Mouse (Mus musculus): ENCODE results near the gene Hoxc9. TPM values are rescaled to one million over a fixed set of nuclear protein-coding genes. Genes with fewer than 3 reads are reported as not detected.
A peak's percentile ranks its signal among the peaks of the same experiment; 100 is the strongest.

The Hoxc9 gene
- polyA plus RNA-seq, 1 experiment, result not detected

GRCm38 (mm10) chr15:102972753-102973152, 3.5 kb upstream of the Hoxc9 start:
- no peak overlapping the region for H3K4me3 ChIP-seq (replicated peaks; ENCODE audit: extremely low read depth, low read depth, low read length)

GRCm38 (mm10) chr15:102975034-102975433, 1.2 kb upstream of the Hoxc9 start:
- DNase-seq, result no peak
- no peak overlapping the region for H3K4me3 ChIP-seq (replicated peaks; ENCODE audit: extremely low read depth, low read depth, low read length)
- WGBS, result 12% methylated on average over 7 of the region's 7 CpGs
- peaks cover 7% of the 10 kb centered on the region; the same call in 1 of the 2 replicates for H3K4me1 ChIP-seq (ENCODE audit: control insufficient read depth, insufficient read depth, low read length)
- TF ChIP-seq CTCF (IDR thresholded peaks at IDR 0.05; ENCODE audit: insufficient read depth, low read length), result no peak
- no peak for TF ChIP-seq POLR2A (IDR thresholded peaks at IDR 0.05; ENCODE audit: borderline replicate concordance, extremely low read depth, low read depth, low read length)

More at GRCm38 (mm10) chr15:102972753-102973152, 3.5 kb upstream of the Hoxc9 start:
- peaks cover 7% of the 10 kb centered on the region; the same call in 1 of the 2 replicates for H3K4me1 ChIP-seq (ENCODE audit: control insufficient read depth, insufficient read depth, low read length)
- DNase-seq, result no peak
- WGBS, result 3% methylated on average over 6 of the region's 6 CpGs
- TF ChIP-seq POLR2A (IDR thresholded peaks at IDR 0.05; ENCODE audit: borderline replicate concordance, extremely low read depth, low read depth, low read length) (no peak), CTCF (IDR thresholded peaks at IDR 0.05; ENCODE audit: insufficient read depth, low read length) (no peak)

- H3K4me3 ChIP-seq (replicated peaks; ENCODE audit: extremely low read depth, low read depth, low read length), result no peak overlapping the region
These were observed 539 bp upstream of the Hoxc9 start for GRCm38 (mm10) chr15:102975688-102976111.

GRCm38 (mm10) chr15:102976631-102977422, 588 bp downstream of the Hoxc9 start:
- Histone ChIP-seq H3K4me3 (replicated peaks; ENCODE audit: extremely low read depth, low read depth, low read length) (peak overlapping the region; percentile 51), H3K4me1 (ENCODE audit: control insufficient read depth, insufficient read depth, low read length) (peaks cover 7% of the 10 kb centered on the region; the same call in 1 of the 2 replicates)
- DNase-seq, result no peak
- WGBS, result 3% methylated on average over 37 of the region's 37 CpGs
- TF ChIP-seq POLR2A (IDR thresholded peaks at IDR 0.05; ENCODE audit: borderline replicate concordance, extremely low read depth, low read depth, low read length) (no peak), CTCF (IDR thresholded peaks at IDR 0.05; ENCODE audit: insufficient read depth, low read length) (no peak)

More at GRCm38 (mm10) chr15:102975688-102976111, 539 bp upstream of the Hoxc9 start:
- H3K4me1 ChIP-seq (ENCODE audit: control insufficient read depth, insufficient read depth, low read length), result peaks cover 7% of the 10 kb centered on the region; the same call in 1 of the 2 replicates
- peak; percentile 2 for DNase-seq
- WGBS, result 5% methylated on average over 21 of the region's 21 CpGs
- TF ChIP-seq POLR2A (IDR thresholded peaks at IDR 0.05; ENCODE audit: borderline replicate concordance, extremely low read depth, low read depth, low read length) (no peak), CTCF (IDR thresholded peaks at IDR 0.05; ENCODE audit: insufficient read depth, low read length) (no peak)

GRCm38 (mm10) chr15:102977423-102977974, 1.3 kb downstream of the Hoxc9 start:
- DNase-seq, result no peak
- peaks cover 7% of the 10 kb centered on the region; the same call in 1 of the 2 replicates for H3K4me1 ChIP-seq (ENCODE audit: control insufficient read depth, insufficient read depth, low read length)

GRCm38 (mm10) chr15:102978615-102979515, 2.6 kb downstream of the Hoxc9 start:
- no peak for TF ChIP-seq CTCF (IDR thresholded peaks at IDR 0.05; ENCODE audit: insufficient read depth, low read length)
- no peak for TF ChIP-seq POLR2A (IDR thresholded peaks at IDR 0.05; ENCODE audit: borderline replicate concordance, extremely low read depth, low read depth, low read length)
- no peak for DNase-seq
- H3K4me3 ChIP-seq (replicated peaks; ENCODE audit: extremely low read depth, low read depth, low read length), result no peak overlapping the region
- WGBS, result 27% methylated on average over 13 of the region's 13 CpGs
- H3K4me1 ChIP-seq (ENCODE audit: control insufficient read depth, insufficient read depth, low read length), result peaks cover 7% of the 10 kb centered on the region; the same call in 1 of the 2 replicates

More at GRCm38 (mm10) chr15:102977423-102977974, 1.3 kb downstream of the Hoxc9 start:
- TF ChIP-seq POLR2A (IDR thresholded peaks at IDR 0.05; ENCODE audit: borderline replicate concordance, extremely low read depth, low read depth, low read length) (no peak), CTCF (IDR thresholded peaks at IDR 0.05; ENCODE audit: insufficient read depth, low read length) (no peak)
- WGBS, result 10% methylated on average over 15 of the region's 16 CpGs
- peak overlapping the region; percentile 51 for H3K4me3 ChIP-seq (replicated peaks; ENCODE audit: extremely low read depth, low read depth, low read length)

GRCm38 (mm10) chr15:102979936-102980335, 3.7 kb downstream of the Hoxc9 start:
- Histone ChIP-seq H3K4me1 (ENCODE audit: control insufficient read depth, insufficient read depth, low read length) (peaks cover 7% of the 10 kb centered on the region; the same call in 1 of the 2 replicates), H3K4me3 (replicated peaks; ENCODE audit: extremely low read depth, low read depth, low read length) (no peak overlapping the region)
- DNase-seq, result no peak
- 11% methylated on average over 1 of the region's 1 CpGs for WGBS
- TF ChIP-seq POLR2A (IDR thresholded peaks at IDR 0.05; ENCODE audit: borderline replicate concordance, extremely low read depth, low read depth, low read length) (no peak), CTCF (IDR thresholded peaks at IDR 0.05; ENCODE audit: insufficient read depth, low read length) (no peak)

GRCm38 (mm10) chr15:102980352-102980751, 4.1 kb downstream of the Hoxc9 start:
- H3K4me3 ChIP-seq (replicated peaks; ENCODE audit: extremely low read depth, low read depth, low read length), result no peak overlapping the region
- H3K4me1 ChIP-seq (ENCODE audit: control insufficient read depth, insufficient read depth, low read length), result peaks cover 7% of the 10 kb centered on the region; the same call in 1 of the 2 replicates
- DNase-seq, result no peak
- TF ChIP-seq POLR2A (IDR thresholded peaks at IDR 0.05; ENCODE audit: borderline replicate concordance, extremely low read depth, low read depth, low read length) (no peak), CTCF (IDR thresholded peaks at IDR 0.05; ENCODE audit: insufficient read depth, low read length) (no peak)
- WGBS, result 6% methylated on average over 11 of the region's 11 CpGs

GRCm38 (mm10) chr15:102980912-102981311, 4.7 kb downstream of the Hoxc9 start:
- no peak overlapping the region for H3K4me3 ChIP-seq (replicated peaks; ENCODE audit: extremely low read depth, low read depth, low read length)
- DNase-seq, result no peak
- TF ChIP-seq CTCF (IDR thresholded peaks at IDR 0.05; ENCODE audit: insufficient read depth, low read length) (no peak), POLR2A (IDR thresholded peaks at IDR 0.05; ENCODE audit: borderline replicate concordance, extremely low read depth, low read depth, low read length) (no peak)
- 3% methylated on average over 14 of the region's 14 CpGs for WGBS
- peaks cover 7% of the 10 kb centered on the region; the same call in 1 of the 2 replicates for H3K4me1 ChIP-seq (ENCODE audit: control insufficient read depth, insufficient read depth, low read length)
